Mouse (Mus musculus) heart, adult 9 months (tissue): Measurements from ENCODE around the gene Duox1.

Source experiments
- DNase-seq, 2 experiments: peaks; one replicate each; pipeline ENCODE4 v3.0.0; 2022; ENCODE audit warnings: low spot score in 2 of 2

Duox1 gene

DNA sequence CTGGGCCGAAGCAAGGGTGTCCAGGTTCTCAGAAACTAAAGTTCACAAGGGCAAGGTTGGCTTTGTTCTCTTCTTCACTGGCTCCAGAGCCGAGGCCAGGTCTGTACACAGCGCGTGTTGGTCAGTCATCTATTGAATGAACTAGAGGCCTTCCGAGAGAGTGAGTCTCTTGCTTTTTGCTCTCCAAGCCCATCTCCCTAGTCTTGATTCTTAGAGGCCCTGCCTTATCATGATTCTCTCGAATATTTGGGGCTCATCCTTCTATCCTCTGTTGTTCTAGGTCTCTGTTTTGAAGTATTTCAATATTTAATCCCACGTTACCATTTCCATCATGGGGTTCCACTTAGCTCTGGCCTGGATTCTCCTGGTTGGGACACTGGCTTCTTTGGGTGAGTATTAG is at the start of gene Duox1:
Gene Duox1 (plus strand): TSS at position 301 of the 400 bp plus-strand sequence.
- no peak for DNase-seq

DNA sequence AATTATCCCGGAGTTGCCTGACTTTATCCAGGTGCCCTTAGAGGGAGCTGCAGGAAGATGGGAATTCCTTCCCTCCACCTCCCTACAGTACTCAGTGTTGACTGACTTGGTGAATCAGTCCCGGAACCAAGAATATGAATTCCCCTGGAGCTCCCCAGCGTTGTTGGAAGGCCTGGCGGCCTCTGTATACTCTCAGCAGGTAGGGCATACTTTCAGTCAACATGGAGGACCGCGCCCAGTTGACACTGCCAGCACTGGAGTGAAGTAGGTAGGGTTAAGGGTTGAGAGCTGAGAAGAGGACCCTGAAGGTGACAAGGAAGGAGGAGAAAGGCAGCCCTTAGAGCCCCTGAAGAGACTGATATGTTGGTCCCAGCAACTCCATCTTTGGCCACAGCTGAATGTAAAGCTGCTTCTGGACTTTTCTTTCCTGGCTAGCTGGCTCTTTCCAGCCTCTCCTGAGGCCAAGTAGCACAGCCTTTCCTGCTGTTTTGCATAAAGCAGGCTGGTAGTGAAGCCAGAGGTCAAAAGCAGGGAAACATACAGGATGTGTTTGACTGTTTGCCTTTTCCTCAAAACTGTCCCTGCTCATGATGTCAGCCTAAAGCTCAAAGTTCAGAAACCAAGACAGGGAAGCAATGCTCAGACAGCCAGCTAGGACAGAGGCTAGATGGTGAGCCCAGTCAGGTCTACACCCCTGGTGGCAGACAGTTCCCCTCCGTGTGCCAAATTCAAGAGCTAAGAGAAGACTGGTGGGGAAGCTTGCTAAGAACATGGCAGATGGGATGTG is 48.9 kb upstream of the Duox1 start:
- DNase-seq = no peak

DNA sequence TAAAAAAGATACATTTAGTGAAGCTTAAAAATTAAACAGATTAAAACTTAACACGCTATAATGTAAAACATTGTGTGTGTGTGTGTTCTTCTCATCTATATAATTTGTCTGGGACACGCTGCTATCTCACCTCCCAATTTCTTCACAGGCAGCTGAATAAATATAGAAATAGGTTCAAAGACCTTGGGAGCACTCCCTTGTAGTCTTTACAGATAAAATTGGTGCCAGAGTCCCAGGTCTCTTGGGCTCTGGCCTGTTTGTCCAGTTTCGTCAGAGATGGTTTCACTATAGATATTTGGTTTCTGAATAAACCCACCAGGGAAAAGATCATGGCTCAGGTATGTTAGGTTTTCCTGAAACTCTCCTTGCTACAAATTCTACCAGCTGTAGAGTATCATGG is 36.7 kb upstream of the Duox1 start:
- DNase-seq = no peak

DNA sequence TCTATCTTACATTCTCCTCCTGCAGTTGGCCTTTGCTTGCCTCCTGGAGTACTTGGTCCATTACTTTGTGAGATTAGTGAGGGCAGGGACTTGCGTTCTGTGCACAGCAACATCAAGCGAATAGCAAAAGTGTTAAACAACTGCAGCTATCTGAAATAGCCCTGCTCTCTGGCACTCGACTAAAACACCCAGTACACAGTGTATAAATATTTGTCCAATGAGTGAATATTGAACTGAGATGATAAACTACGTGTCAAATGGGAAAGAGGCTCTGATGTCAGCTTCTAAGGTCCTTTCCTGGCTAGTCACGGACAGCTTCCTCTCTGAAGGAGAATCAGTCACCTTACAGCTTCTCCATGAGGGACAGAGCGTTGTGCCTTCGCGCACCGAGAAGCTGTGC is 31.4 kb upstream of the Duox1 start:
- no peak for DNase-seq

DNA sequence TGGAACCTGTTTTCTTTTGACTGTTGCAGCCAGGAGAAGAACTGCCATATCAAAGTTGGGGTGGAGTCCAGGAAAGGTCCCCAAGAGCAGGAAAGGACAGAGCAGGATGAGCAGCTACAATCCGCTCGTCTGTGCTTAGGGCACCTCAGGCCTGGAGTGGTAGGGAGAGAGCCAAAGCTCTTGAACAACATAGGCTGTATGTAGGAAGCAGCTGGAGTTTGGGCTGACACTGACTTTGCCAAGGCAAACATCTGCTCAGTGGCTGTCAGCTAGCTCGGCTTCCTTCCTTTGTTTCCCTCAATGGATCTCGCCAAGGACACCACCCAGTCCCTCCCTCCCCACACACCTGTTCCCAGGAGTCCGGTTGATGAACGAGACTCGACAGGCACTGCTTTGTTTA is 29.3 kb upstream of the Duox1 start:
- DNase-seq = peak; percentile 16 to 64

DNA sequence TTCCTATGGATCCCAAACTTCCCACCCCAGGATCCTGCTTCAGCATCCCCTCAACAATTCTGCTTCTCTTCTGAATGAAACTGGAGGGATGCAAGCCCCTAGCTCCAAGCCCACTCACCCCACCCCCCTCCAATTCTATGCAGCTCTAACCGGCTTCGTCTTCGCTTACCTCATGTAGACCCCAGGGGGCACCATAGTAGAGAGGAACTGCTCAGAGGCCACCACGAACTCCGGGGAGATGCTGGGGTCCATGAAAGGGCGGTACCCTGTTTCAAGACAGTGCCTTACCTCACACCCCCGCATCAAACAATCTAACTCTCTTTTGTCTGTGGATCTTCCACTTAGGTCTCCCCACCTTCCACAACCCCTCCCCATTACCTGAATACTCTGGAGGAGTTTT is 20.6 kb upstream of the Duox1 start:
- DNase-seq = no peak

DNA sequence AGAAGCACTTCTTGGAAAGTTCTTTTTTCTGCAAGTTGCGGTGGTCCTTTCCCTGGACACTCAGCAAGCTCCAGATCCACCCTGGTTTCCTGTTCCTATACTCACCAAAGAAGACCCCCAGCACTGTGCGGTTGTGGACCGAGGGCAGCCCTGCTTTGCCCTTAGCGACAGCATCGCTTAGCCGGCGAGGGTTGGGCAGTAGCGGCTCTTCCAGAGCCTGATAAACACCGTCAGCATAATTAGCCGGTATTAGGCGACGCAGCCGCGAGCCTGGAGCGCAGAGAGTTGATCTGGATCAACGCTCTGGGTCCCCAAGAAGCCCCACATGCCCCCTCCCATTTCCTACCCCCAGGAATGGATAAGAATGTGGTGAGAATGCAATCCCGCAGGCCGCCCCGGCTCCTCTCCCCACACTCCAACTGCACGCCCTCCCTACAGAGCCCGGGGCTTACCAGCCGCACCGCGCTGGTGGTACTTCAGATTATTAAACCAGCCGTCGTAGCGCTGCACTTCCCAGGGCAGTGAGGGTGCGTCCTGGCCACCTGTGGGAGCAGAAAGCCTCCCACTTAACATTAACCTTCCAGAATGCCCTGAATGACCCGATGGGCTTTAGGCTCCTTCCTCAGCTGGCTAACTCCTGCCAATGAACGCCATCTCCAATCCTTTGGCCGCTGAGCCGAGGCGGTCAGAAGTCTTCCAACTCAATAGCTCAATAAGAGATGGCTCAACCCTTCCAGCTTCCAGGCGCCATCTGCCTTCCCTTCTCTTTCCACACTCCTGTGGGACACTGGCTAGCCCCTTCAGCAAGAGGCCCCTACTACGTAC is 18.0 kb upstream of the Duox1 start:
- no peak for DNase-seq

DNA sequence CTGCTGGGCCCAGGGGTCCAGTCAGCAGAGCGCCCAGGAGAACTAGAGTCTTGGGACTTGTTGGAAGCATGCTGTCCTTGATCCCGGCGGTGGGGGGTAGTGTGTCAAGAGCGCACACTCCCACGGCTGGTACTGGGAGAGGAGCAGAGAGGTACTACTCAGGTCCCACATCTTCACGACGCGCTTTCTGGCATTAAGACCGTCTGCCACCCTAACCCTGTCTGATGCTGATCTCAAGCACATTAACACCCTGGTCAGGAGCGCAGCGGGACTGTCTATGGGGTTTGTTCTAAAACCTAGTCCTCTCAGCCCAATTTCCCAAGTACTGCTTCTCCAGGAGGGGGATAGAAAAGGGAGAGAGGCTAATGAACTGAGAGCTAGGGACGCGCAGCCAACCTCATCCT is 17.4 kb upstream of the Duox1 start, which contains the start of gene Duox2:
Gene Duox2 (minus strand): TSS at position 354 of the 404 bp plus-strand sequence.
- no peak for DNase-seq

DNA sequence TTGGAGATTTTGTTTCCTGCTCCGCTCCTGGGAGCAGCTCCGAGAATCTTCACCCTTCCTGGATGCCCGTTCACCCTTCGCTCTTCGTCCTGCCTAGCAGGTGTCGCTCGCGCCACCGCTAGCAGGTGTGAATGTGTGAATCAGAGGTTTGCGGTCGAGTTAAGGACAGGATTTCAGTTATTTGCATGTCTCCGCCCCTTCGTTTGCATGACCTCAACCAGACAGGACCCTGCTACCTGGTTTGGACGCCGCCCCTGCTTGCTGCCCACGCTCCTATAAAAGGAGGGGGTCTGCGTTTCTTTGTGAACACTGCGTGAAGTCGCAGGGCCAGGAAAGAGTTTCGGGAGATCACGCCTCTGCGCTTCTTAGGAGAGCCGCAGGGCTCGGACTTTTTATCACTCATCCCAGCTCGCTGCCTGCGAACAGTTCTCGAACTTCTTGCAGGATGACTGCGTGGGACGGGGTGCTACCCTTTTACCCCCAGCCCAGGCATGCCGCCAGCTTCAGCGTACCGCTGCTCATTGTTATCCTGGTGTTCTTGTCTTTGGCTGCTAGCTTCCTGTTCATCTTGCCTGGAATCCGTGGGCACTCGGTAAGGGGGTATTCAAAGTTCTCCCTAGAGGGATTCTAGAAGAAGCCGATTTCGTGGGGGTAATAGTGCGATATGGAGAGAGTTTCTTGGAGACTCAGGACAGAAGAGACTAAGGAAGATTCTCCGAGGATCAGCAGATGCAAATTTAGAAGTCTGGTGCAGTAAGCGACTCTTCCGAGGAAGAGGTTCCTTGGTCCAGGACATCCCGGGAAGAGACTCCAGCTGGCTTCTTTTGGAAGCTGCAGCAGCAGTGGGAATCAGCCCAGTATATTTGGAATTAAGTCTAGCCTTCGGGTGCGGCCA is 16.6 kb upstream of the Duox1 start, which contains the start of gene Duoxa2:
Gene Duoxa2 (plus strand): TSS at position 305 of the 895 bp plus-strand sequence.
- DNase-seq = no peak

DNA sequence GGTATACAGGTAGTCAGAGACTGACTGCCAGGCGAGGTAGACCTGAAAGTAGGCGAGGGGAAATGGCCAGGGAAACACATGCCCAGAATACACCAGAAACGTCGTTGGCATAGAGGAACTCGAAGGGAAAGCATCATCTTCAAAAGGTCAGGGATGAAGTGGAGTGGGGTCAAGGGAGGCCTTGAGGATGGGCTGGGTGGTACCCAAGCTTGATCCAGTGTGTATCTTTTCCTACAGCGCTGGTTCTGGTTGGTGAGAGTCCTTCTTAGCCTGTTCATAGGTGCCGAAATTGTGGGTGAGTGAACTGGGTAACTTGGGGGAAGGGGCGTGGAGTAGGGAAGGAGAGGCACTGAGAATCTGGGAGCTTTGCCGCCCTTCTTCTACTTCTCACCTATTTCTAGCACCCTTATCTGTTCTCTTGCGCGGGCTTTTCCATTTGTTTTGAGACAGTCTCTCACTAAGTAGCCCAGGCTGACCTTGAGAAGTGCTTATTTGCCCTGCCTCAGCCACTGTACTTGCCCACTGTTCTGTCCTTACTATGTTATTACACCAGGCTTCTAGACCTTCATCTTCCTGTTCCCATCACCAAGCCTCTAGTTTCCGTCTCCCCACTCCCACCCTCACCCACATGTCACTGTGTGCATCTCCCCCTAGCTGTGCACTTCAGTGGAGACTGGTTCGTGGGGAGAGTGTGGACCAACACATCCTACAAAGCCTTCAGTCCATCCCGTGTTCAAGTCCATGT is 15.4 kb upstream of the Duox1 start:
- no peak for DNase-seq

DNA sequence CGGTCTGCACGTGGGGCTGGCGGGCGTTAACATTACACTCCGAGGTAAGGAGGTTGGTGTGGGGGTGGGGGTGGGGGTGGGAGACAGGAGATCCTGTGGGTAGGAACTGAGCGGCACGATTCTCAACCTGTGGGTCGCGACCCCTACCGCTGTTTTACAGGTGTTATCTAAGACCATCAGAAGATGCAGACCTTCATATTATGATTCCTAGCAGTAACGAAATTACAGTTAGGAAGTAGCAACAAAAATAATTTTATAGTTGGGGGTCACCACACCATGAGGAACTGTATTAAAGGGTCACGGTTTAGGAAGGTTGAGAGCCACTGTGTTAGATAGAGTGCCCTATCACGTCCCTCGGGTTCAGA is 14.8 kb upstream of the Duox1 start:
- no peak for DNase-seq

DNA sequence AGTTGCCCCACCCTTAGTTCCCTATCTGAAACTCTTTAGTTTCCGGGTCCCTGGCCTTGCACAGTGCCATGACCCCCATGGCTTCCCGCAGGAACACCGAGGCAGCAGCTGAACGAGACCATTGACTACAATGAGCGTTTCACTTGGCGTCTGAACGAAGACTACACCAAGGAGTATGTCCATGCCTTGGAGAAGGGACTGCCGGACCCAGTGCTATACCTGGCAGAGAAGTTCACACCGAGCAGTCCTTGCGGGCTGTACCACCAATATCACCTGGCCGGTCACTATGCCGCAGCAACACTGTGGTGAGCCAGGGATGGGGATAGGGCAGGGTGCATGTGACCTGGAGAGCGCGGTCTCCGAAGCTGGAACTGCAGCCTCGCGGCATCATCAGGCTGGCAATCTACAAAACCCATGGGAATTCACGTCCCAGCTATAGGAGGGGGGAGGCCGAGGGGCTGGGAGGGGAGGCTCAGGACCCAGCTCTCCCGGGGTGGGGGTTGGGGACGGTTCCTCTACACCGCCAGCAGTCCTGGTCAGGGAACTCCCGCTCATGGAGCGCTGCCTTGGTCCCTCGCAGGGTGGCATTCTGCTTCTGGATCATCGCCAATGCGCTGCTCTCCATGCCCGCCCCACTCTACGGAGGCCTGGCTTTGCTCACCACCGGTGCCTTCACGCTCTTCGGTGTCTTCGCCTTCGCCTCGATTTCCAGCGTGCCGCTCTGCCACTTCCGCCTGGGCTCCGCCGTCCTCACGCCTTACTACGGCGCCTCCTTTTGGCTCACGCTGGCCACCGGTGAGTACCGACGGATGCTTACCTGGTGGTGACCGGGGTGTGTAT is 14.2 kb upstream of the Duox1 start:
- no peak for DNase-seq

DNA sequence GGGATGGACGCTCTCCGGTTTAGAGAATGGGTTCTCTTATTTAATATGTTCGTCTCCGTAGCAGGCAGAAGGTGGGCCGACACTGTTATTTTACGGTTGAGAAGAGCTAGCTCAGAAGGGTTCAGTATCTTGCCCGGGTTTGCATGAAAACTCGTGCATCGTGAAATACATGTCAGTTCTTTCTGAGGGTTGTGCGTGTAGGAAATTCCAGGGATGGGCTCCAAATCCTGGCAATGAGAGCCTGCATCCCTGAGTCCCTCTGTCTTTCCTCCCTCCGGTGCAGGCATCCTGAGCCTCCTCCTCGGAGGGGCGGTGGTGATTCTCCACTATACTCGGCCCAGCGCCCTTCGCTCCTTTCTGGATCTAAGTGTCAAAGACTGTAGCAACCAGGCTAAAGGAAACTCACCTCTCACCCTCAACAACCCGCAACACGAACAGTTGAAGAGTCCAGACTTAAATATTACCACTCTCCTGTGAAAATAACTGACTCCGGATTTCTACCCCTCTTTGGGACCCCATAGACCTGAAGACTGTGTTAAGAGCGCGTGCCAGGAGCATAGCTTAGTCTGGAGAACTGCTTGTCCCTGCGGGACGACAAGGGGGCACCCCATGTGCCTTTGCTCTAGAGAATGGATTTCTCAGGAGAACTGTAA is 13.4 kb upstream of the Duox1 start:
- no peak for DNase-seq

DNA sequence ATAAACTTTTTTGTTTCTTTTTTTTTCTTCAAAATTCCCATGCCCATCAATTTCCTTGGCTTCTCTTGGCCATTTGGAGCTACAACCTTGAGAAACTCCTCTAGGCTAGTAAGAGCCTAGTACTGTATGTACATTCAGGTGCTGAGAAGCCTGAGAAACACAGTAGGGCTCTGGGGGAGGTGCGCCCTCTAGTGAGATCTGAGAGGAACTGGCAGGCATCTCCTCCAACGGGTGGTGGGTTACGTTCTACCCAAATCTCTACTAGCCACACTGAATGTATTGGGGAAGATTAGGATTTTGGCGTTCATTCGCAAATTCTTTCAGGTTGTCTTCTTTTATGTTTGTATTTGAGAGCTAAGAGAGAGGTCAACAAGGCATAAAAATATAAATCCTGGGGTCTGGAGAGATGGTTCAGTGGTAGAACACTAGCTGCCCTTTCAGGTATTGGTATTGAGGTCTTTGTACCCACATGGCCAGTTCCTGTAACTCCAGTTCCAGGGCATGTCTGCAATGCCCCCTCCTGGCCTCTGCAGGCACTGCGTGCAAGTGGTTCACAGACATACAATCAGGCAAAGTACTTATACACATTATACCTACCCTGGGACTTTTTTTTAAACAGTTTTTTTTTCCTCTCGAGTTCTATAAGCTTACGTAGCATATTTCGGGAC is 12.8 kb upstream of the Duox1 start:
- peak in 1 of 2 experiments; percentile 29 for DNase-seq

DNA sequence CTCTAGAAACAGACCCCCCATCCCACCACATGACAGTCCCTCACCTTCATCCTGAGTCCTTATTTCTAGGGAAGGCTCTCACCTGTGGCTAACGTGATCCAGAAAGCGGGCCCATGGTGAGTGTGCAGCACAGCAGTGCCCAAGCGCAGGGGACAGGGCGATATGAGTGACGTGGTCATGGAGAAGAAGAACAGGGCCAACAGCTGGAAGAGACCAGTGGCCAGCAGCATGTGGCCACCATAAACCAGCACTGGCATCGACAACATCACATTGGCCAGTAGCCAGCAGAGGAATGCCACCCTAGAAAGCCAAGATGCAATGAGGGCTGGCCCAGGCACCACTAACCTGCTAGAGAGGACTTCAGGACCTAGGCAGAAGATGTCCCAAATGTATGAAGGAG is 10.9 kb upstream of the Duox1 start:
- no peak for DNase-seq

DNA sequence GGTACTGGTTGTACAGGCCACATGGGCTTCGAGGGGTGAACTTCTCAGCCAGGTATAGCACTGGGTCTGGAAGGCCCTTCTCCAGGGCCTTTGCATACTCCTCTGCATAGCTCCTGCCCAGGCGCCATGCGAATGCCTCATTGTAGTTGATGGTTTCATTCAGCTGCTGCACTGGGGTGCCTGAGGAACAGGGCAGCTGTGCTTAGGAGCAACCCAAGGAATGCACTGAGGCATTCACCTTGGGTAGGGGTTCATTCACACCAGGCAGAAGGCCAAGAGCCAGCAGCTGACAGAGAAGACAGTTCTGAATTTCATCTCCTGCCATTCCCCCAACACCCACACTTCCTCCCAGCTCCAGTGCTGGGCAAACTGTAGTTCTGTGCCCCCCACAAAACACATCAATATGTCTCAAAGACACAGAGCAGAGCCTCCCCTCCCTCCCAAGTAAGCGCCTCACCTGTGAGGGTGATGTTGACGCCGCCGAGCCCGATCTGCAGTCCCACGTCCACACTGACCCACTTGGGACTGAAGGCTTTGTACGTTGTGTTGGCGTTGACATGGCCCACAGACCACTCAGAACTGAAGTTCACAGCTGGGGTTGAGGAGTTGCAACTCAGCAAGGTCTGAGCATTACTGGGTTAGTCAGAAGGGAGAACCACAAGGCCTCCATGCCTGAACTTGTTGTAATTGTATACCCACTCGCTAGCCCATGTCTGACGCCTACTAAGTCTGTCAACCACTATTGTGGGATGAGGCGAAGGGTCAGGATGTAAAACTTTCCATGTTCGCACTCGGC is 10.2 kb upstream of the Duox1 start:
- DNase-seq = no peak

DNA sequence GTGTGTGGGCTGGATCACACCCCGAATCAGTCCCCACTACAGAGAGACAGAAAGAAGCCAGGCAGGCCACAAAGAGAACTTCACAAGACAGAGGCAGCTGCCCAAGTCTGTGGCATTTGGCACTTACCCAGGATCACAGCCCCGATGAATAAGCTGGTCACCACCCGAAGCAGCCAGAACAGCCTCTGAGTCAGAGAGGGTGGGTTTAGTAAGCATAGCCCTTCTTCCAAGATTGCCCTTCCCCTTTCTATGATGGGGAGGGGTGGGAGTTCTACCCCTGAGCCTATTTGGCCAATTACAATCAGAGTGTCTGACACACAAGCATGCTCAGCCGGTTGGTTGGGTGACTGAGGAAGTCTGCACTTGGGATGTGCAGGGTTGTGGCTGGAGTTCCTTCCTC is 9.3 kb upstream of the Duox1 start:
- DNase-seq = no peak

DNA sequence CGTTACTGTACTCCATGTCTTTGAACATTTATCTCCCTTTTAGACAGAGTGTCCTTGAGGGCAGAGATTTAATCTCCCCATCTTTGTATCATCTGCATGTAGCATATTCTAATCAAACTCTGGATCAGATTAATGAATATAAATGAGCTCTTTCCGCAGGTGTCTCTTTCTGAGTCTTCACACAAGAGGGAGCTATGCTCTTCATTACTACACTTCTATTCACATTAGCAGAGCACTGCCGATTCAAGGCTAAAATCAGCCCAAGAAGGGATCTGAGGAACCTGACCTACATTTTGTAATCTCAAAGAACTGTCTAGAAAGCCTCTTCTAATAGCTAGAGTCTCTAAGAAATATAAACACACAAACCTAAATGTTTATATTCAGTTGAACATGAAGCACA is 5.8 kb upstream of the Duox1 start:
- no peak for DNase-seq
